Mouse (Mus musculus) embryonic fibroblast, embryonic 13.5 days (primary cell): ENCODE results near the gene Xpo6. TPM values are rescaled to one million over a fixed set of nuclear protein-coding genes. Genes with fewer than 3 reads are reported as not detected.

ENCODE experiments used
- H3K27ac ChIP-seq: 2 replicates; pipeline ENCODE4 v1.5.1; 2012; ENCODE audit warnings: low read length, control low read depth, inconsistent platforms; ENCODE audit not compliant: insufficient read depth
- H3K4me1 ChIP-seq: 2 replicates; pipeline ENCODE4 v1.6.1; 2011; ENCODE audit warnings: low read length; ENCODE audit not compliant: control insufficient read depth, insufficient read depth
- H3K4me3 ChIP-seq: 2 replicates; pipeline ENCODE4 v1.5.1; 2011; ENCODE audit warnings: mild to moderate bottlenecking, control low read depth, low read length; ENCODE audit not compliant: insufficient read depth
- CTCF ChIP-seq: IDR thresholded peaks from 2 replicates; pipeline ENCODE4 v1.5.1; 2011; ENCODE audit warnings: mild to moderate bottlenecking, control low read depth, low read length, moderate library complexity, borderline replicate concordance; ENCODE audit not compliant: insufficient read depth
- POLR2A ChIP-seq: IDR thresholded peaks from 2 replicates; pipeline ENCODE4 v1.6.1; 2011; ENCODE audit warnings: low read depth, mild to moderate bottlenecking, control low read depth, low read length, moderate library complexity
- polyA plus RNA-seq: library from polyadenylated mRNA; stranded (reverse); fragments of >200 nt; gene quantifications from 2 replicates; pipeline ENCODE4 v1.2.4, GENCODE M21; 2011; ENCODE audit warnings: low read depth; ENCODE audit not compliant: missing spikeins, insufficient read length

The Xpo6 gene
- polyA plus RNA-seq, 1 experiment, result 108 TPM

- H3K4me3 ChIP-seq, result no peak overlapping the region
- no peaks in the 10 kb centered on the region for H3K4me1 ChIP-seq
- no peak for TF ChIP-seq CTCF
- TF ChIP-seq POLR2A, result no peak
- H3K27ac ChIP-seq, result no peak overlapping the region
Measured at GRCm38 (mm10) chr7:126175456-126175855, 24.8 kb downstream of the Xpo6 start.

GRCm38 (mm10) chr7:126174863-126175262 is 25.4 kb downstream of the Xpo6 start:
- Histone ChIP-seq H3K27ac (no peak overlapping the region), H3K4me1 (no peaks in the 10 kb centered on the region), H3K4me3 (no peak overlapping the region)
- no peak for TF ChIP-seq POLR2A
- TF ChIP-seq CTCF, result no peak

GRCm38 (mm10) chr7:126172001-126172400 is 28.3 kb downstream of the Xpo6 start:
- no peak overlapping the region for H3K4me3 ChIP-seq
- no peak for TF ChIP-seq CTCF
- no peak for TF ChIP-seq POLR2A
- no peak overlapping the region for H3K27ac ChIP-seq
- H3K4me1 ChIP-seq, result no peaks in the 10 kb centered on the region

- no peak for TF ChIP-seq POLR2A
- TF ChIP-seq CTCF, result no peak
- H3K4me1 ChIP-seq, result no peaks in the 10 kb centered on the region
- no peak overlapping the region for H3K4me3 ChIP-seq
- H3K27ac ChIP-seq, result no peak overlapping the region
Measured at GRCm38 (mm10) chr7:126168584-126168983, 31.7 kb downstream of the Xpo6 start.

GRCm38 (mm10) chr7:126167426-126167825 is 32.9 kb downstream of the Xpo6 start:
- Histone ChIP-seq H3K4me3 (no peak overlapping the region), H3K27ac (no peak overlapping the region), H3K4me1 (no peaks in the 10 kb centered on the region)
- no peak for TF ChIP-seq CTCF
- no peak for TF ChIP-seq POLR2A

- TF ChIP-seq POLR2A (no peak), CTCF (no peak)
- Histone ChIP-seq H3K4me3 (no peak overlapping the region), H3K4me1 (no peaks in the 10 kb centered on the region), H3K27ac (no peak overlapping the region)
Measured at GRCm38 (mm10) chr7:126166571-126166970, 33.7 kb downstream of the Xpo6 start.

GRCm38 (mm10) chr7:126158238-126158637 is 42.1 kb downstream of the Xpo6 start:
- TF ChIP-seq POLR2A (no peak), CTCF (no peak)
- Histone ChIP-seq H3K27ac (no peak overlapping the region), H3K4me1 (no peaks in the 10 kb centered on the region), H3K4me3 (no peak overlapping the region)

GRCm38 (mm10) chr7:126155746-126156145 is 44.6 kb downstream of the Xpo6 start:
- TF ChIP-seq CTCF (no peak), POLR2A (no peak)
- H3K4me1 ChIP-seq, result no peaks in the 10 kb centered on the region
- no peak overlapping the region for H3K4me3 ChIP-seq
- no peak overlapping the region for H3K27ac ChIP-seq

- H3K4me1 ChIP-seq, result no peaks in the 10 kb centered on the region
- TF ChIP-seq POLR2A (no peak), CTCF (no peak)
- H3K4me3 ChIP-seq, result no peak overlapping the region
- no peak overlapping the region for H3K27ac ChIP-seq
Measured at GRCm38 (mm10) chr7:126154731-126155130, 45.6 kb downstream of the Xpo6 start.

GRCm38 (mm10) chr7:126152324-126152723 is 48.0 kb downstream of the Xpo6 start:
- Histone ChIP-seq H3K4me3 (no peak overlapping the region), H3K4me1 (no peaks in the 10 kb centered on the region), H3K27ac (no peak overlapping the region)
- TF ChIP-seq CTCF, result no peak
- no peak for TF ChIP-seq POLR2A

- no peak overlapping the region for H3K27ac ChIP-seq
- H3K4me3 ChIP-seq, result no peak overlapping the region
- TF ChIP-seq CTCF (no peak), POLR2A (no peak)
- H3K4me1 ChIP-seq, result no peaks in the 10 kb centered on the region
Measured at GRCm38 (mm10) chr7:126146156-126146555, 54.1 kb downstream of the Xpo6 start.
